Mouse (Mus musculus) granulocyte monocyte progenitor cell, adult 5-6 weeks (primary cell): ENCODE measurements around the gene Klk6. TPM values are rescaled to one million over a fixed set of nuclear protein-coding genes. Genes with fewer than 3 reads are reported as not detected.

ENCODE experiments used
- total RNA-seq, 2 experiments: library from RNA; stranded (forward) in 1 of 2; stranded (reverse) in 1 of 2; fragments of 200-712, 200-1000 nt in 1 of 2; fragments of >200 nt in 1 of 2; fragmentation: Nextera tagmentation in 1 of 2; gene quantifications; 2 replicates each; pipeline ENCODE4 v1.2.3; 2014 to 2017

Gene Klk6
- total RNA-seq, 2 experiments from 2014 or later = not detected

Other genes with a start within 250 kb of the Klk6 start
- 9.9 and 19.2 TPM in 2 replicates for gene Zfp719, start 244.9 kb upstream of the Klk6 start, total RNA-seq (2014; fragmentation: Nextera tagmentation)
- 7.8 and 10.8 TPM in 2 replicates for gene Zfp719, start 244.9 kb upstream of the Klk6 start, total RNA-seq (2017)
- gene Zfp819, start 217.3 kb upstream of the Klk6 start, total RNA-seq (2014; fragmentation: Nextera tagmentation) = 1.4 TPM in 1 of 2 replicates, not detected in the other
- gene Zfp819, start 217.3 kb upstream of the Klk6 start, total RNA-seq (2017) = 0.17 and 0.98 TPM in 2 replicates
- 0.28 TPM in 1 of 2 replicates, not detected in the other for gene Ceacam18, start 189.8 kb upstream of the Klk6 start, total RNA-seq (2014; fragmentation: Nextera tagmentation)
- not detected in 2 replicates for gene Ceacam18, start 189.8 kb upstream of the Klk6 start, total RNA-seq (2017)
- gene Siglece, start 164.3 kb upstream of the Klk6 start, total RNA-seq (2014; fragmentation: Nextera tagmentation) = 13.1 and 15.1 TPM in 2 replicates
- 5.2 and 9.0 TPM in 2 replicates for gene Siglece, start 164.3 kb upstream of the Klk6 start, total RNA-seq (2017)
- 5.6 and 8.7 TPM in 2 replicates for gene Ctu1, start 152.5 kb upstream of the Klk6 start, total RNA-seq (2014; fragmentation: Nextera tagmentation)
- gene Ctu1, start 152.5 kb upstream of the Klk6 start, total RNA-seq (2017) = 5.5 and 9.5 TPM in 2 replicates
- not detected in 2 replicates for gene Klk14, start 134.1 kb upstream of the Klk6 start, total RNA-seq (2014; fragmentation: Nextera tagmentation)
- not detected in 2 replicates for gene Klk14, start 134.1 kb upstream of the Klk6 start, total RNA-seq (2017)
- not detected in 2 replicates for gene Klk13, start 111.9 kb upstream of the Klk6 start, total RNA-seq (2014; fragmentation: Nextera tagmentation)
- gene Klk13, start 111.9 kb upstream of the Klk6 start, total RNA-seq (2017) = not detected in 2 replicates
- gene Klk12, start 55.6 kb upstream of the Klk6 start, total RNA-seq (2014; fragmentation: Nextera tagmentation) = not detected in 2 replicates
- gene Klk12, start 55.6 kb upstream of the Klk6 start, total RNA-seq (2017) = not detected in 2 replicates
- gene Klk11, start 49.9 kb upstream of the Klk6 start, total RNA-seq (2014; fragmentation: Nextera tagmentation) = not detected in 2 replicates
- gene Klk11, start 49.9 kb upstream of the Klk6 start, total RNA-seq (2017) = not detected in 2 replicates
- not detected in 2 replicates for gene Klk10, start 43.5 kb upstream of the Klk6 start, total RNA-seq (2014; fragmentation: Nextera tagmentation)
- not detected in 2 replicates for gene Klk10, start 43.5 kb upstream of the Klk6 start, total RNA-seq (2017)
- gene Klk9, start 32.6 kb upstream of the Klk6 start, total RNA-seq (2014; fragmentation: Nextera tagmentation) = not detected in 2 replicates
- not detected in 2 replicates for gene Klk9, start 32.6 kb upstream of the Klk6 start, total RNA-seq (2017)
- 19.5 and 25.4 TPM in 2 replicates for gene Klk8, start 26.9 kb upstream of the Klk6 start, total RNA-seq (2014; fragmentation: Nextera tagmentation)
- 10.8 and 11.1 TPM in 2 replicates for gene Klk8, start 26.9 kb upstream of the Klk6 start, total RNA-seq (2017)
- not detected in 2 replicates for gene Klk7, start 13.2 kb upstream of the Klk6 start, total RNA-seq (2014; fragmentation: Nextera tagmentation)
- not detected in 2 replicates for gene Klk7, start 13.2 kb upstream of the Klk6 start, total RNA-seq (2017)
- not detected in 2 replicates for gene Klk5, start 17.5 kb downstream of the Klk6 start, total RNA-seq (2014; fragmentation: Nextera tagmentation)
- not detected in 2 replicates for gene Klk5, start 17.5 kb downstream of the Klk6 start, total RNA-seq (2017)
- gene Klk4, start 56.7 kb downstream of the Klk6 start, total RNA-seq (2014; fragmentation: Nextera tagmentation) = not detected in 2 replicates
- not detected in 2 replicates for gene Klk4, start 56.7 kb downstream of the Klk6 start, total RNA-seq (2017)
- gene Klk15, start 109.2 kb downstream of the Klk6 start, total RNA-seq (2014; fragmentation: Nextera tagmentation) = not detected in 2 replicates
- gene Klk15, start 109.2 kb downstream of the Klk6 start, total RNA-seq (2017) = not detected in 2 replicates
- gene Klk1b8, start 126.2 kb downstream of the Klk6 start, total RNA-seq (2014; fragmentation: Nextera tagmentation) = not detected in 2 replicates
- gene Klk1b8, start 126.2 kb downstream of the Klk6 start, total RNA-seq (2017) = not detected in 2 replicates
- gene Klk1b1, start 142.3 kb downstream of the Klk6 start, total RNA-seq (2014; fragmentation: Nextera tagmentation) = not detected in 2 replicates
- not detected in 2 replicates for gene Klk1b1, start 142.3 kb downstream of the Klk6 start, total RNA-seq (2017)
- gene Klk1b9, start 151.6 kb downstream of the Klk6 start, total RNA-seq (2014; fragmentation: Nextera tagmentation) = not detected in 2 replicates
- gene Klk1b9, start 151.6 kb downstream of the Klk6 start, total RNA-seq (2017) = not detected in 2 replicates
- not detected in 2 replicates for gene Klk1b11, start 171.4 kb downstream of the Klk6 start, total RNA-seq (2014; fragmentation: Nextera tagmentation)
- not detected in 2 replicates for gene Klk1b11, start 171.4 kb downstream of the Klk6 start, total RNA-seq (2017)
- not detected in 2 replicates for gene Klk1b26, start 187.7 kb downstream of the Klk6 start, total RNA-seq (2014; fragmentation: Nextera tagmentation)
- gene Klk1b26, start 187.7 kb downstream of the Klk6 start, total RNA-seq (2017) = not detected in 2 replicates
- not detected in 2 replicates for gene Klk1b27, start 227.8 kb downstream of the Klk6 start, total RNA-seq (2014; fragmentation: Nextera tagmentation)
- gene Klk1b27, start 227.8 kb downstream of the Klk6 start, total RNA-seq (2017) = not detected in 2 replicates